Mouse (Mus musculus) spleen, adult 2 months (tissue): Measurements from ENCODE around the gene Mia3.

Experiments
- CTCF ChIP-seq: fragments of 200-500 bp; IDR thresholded peaks from 2 replicates; pipeline ENCODE4 v1.5.1; 2011; ENCODE audit warnings: mild to moderate bottlenecking, inconsistent platforms; ENCODE audit not compliant: insufficient read depth, insufficient read length, insufficient replicate concordance; ENCODE audit errors: extremely low read depth
- POLR2A ChIP-seq: fragments of 200-500 bp; IDR thresholded peaks from 2 replicates; pipeline ENCODE4 v1.6.1; 2011; ENCODE audit warnings: low read depth, low read length, inconsistent platforms

DNA sequence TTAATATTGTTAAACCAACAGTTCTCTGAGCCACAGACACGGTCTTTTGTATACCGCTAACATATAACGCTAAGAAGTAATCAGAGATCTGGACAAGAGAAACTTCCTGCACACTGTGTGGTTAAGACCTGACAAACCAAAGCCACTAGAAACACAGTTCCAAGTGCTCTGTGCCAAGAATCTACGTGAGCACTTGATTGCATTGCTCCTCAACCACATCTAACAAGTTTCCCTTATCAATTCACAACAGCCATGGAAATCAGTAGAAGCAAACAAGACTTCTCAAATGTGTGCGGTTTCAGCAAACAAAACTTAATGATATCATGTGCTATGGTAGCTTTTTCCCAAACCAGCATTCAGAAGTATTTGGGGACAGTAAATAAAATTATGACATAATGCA lies 7.1 kb downstream of the Mia3 start:
- TF ChIP-seq CTCF, result no peak
- no peak for TF ChIP-seq POLR2A
